Mouse (Mus musculus) lung, adult 2 months (tissue): Measurements from ENCODE around the gene Nfe2. TPM values are rescaled to one million over a fixed set of nuclear protein-coding genes. Genes with fewer than 3 reads are reported as not detected.

Experiments
- DNase-seq: peaks from one replicate; pipeline ENCODE4 v3.0.0; 2022
- H3K4me1 ChIP-seq: fragments of 200-500 bp; 2 replicates; pipeline ENCODE4 v1.6.1; 2011; ENCODE audit warnings: low read length; ENCODE audit not compliant: control insufficient read depth, insufficient read depth
- H3K4me3 ChIP-seq: fragments of 200-500 bp; replicated peaks from 2 replicates; pipeline ENCODE3; 2011; ENCODE audit warnings: low read depth, mild to moderate bottlenecking, control low read depth, low read length; ENCODE audit errors: extremely low read depth
- CTCF ChIP-seq: fragments of 200-500 bp; IDR thresholded peaks from 2 replicates; pipeline ENCODE4 v1.5.1; 2011; ENCODE audit warnings: mild to moderate bottlenecking, low read length, control low read depth; ENCODE audit not compliant: insufficient read depth
- POLR2A ChIP-seq: fragments of 200-500 bp; IDR thresholded peaks from 2 replicates; pipeline ENCODE4 v1.6.1; 2011; ENCODE audit warnings: low read depth, mild to moderate bottlenecking, control low read depth, low read length, borderline replicate concordance; ENCODE audit errors: extremely low read depth
- WGBS: fragments of 180-500 bp; shearing (Covaris S2); methylation state at CpG from one replicate; pipeline ENCODE4 v1.1.7; 2018; 5-methylcytosine and 5-hydroxymethylcytosine counted together
- polyA plus RNA-seq: library from polyadenylated mRNA; depleted of rRNA; stranded (reverse); fragments of >200 nt; gene quantifications from 2 replicates; pipeline ENCODE4 v1.2.3, GENCODE M21; 2012

Gene Nfe2
- polyA plus RNA-seq, 1 experiment: 14.1 TPM

- 73% methylated on average over 4 of the region's 4 CpGs for WGBS
- TF ChIP-seq POLR2A (no peak), CTCF (no peak)
- DNase-seq: no peak
- no peaks in the 10 kb centered on the region for H3K4me1 ChIP-seq
- H3K4me3 ChIP-seq: no peak overlapping the region
Observed at GRCm38 (mm10) chr15:103292673-103293345, 34.6 kb upstream of the Nfe2 start.

GRCm38 (mm10) chr15:103290843-103291242 is 32.6 kb upstream of the Nfe2 start:
- Histone ChIP-seq H3K4me3 (no peak overlapping the region), H3K4me1 (peaks cover 6% of the 10 kb centered on the region)
- TF ChIP-seq CTCF (no peak), POLR2A (no peak)
- no peak for DNase-seq
- WGBS: 87% methylated on average over 9 of the region's 9 CpGs

- no peak for DNase-seq
- TF ChIP-seq CTCF (no peak), POLR2A (no peak)
- Histone ChIP-seq H3K4me3 (no peak overlapping the region), H3K4me1 (peaks cover 8% of the 10 kb centered on the region)
- WGBS: 74% methylated on average over 6 of the region's 6 CpGs
Observed at GRCm38 (mm10) chr15:103290417-103290816, 32.2 kb upstream of the Nfe2 start.

- no peak for TF ChIP-seq CTCF
- no peak for TF ChIP-seq POLR2A
- no peak for DNase-seq
- Histone ChIP-seq H3K4me1 (peaks cover 8% of the 10 kb centered on the region), H3K4me3 (no peak overlapping the region)
- WGBS: 75% methylated on average over 5 of the region's 5 CpGs
Observed at GRCm38 (mm10) chr15:103289600-103289999, 31.4 kb upstream of the Nfe2 start.

GRCm38 (mm10) chr15:103285778-103286417 is 27.7 kb upstream of the Nfe2 start:
- 28% methylated on average over 1 of the region's 1 CpGs for WGBS
- Histone ChIP-seq H3K4me3 (no peak overlapping the region), H3K4me1 (peaks cover 8% of the 10 kb centered on the region)
- no peak for TF ChIP-seq POLR2A
- TF ChIP-seq CTCF: no peak
- no peak for DNase-seq

GRCm38 (mm10) chr15:103284647-103285046 is 26.4 kb upstream of the Nfe2 start:
- TF ChIP-seq POLR2A (no peak), CTCF (peak; percentile 29; the same call in 1 of the 2 replicates)
- WGBS: 41% methylated on average over 2 of the region's 2 CpGs
- Histone ChIP-seq H3K4me1 (peaks cover 8% of the 10 kb centered on the region), H3K4me3 (no peak overlapping the region)
- DNase-seq: no peak

- TF ChIP-seq CTCF (peak; percentile 70), POLR2A (no peak)
- 67% methylated on average over 3 of the region's 3 CpGs for WGBS
- Histone ChIP-seq H3K4me1 (peaks cover 8% of the 10 kb centered on the region), H3K4me3 (no peak overlapping the region)
- DNase-seq: peak; percentile 52
Observed at GRCm38 (mm10) chr15:103284066-103284465, 25.9 kb upstream of the Nfe2 start.

GRCm38 (mm10) chr15:103281465-103282205 is 23.4 kb upstream of the Nfe2 start:
- 85% methylated on average over 3 of the region's 3 CpGs for WGBS
- Histone ChIP-seq H3K4me1 (peaks cover 8% of the 10 kb centered on the region), H3K4me3 (no peak overlapping the region)
- TF ChIP-seq POLR2A (no peak), CTCF (no peak)
- no peak for DNase-seq

GRCm38 (mm10) chr15:103280817-103281464 is 22.7 kb upstream of the Nfe2 start:
- DNase-seq: no peak
- no peak for TF ChIP-seq POLR2A
- TF ChIP-seq CTCF: peak; percentile 71
- 50% methylated on average over 3 of the region's 3 CpGs for WGBS
- Histone ChIP-seq H3K4me3 (no peak overlapping the region), H3K4me1 (peaks cover 3% of the 10 kb centered on the region)
